ENCODE assay signal across 8 mouse cellular contexts in genomic region chr10:4389461-4390112, GRCm38 (mm10). TPM values are rescaled to one million over a fixed set of nuclear protein-coding genes. Genes with fewer than 3 reads are reported as not detected.
DNase-seq lines count a peak whose midpoint lies in the region; ATAC-seq and TF ChIP-seq lines count a peak whose summit lies in the region.
"Had no signal": no experiment of that assay in that cellular context is flagged by ENCODE, and none has a peak within 500 bp of the region (broad histone marks: within the 10 kb centered on the region; RNA-seq: fewer than 3 reads in every experiment).

No protein-coding gene starts in this region.

- H3K9ac ChIP-seq in stomach, embryonic 14.5 days (replicated peaks; ENCODE audit: low read depth, low read length) = 0 out of 2 replicates have a peak overlapping the region, but pooled peaks have one; percentile 98

- peaks cover 30% of the 10 kb centered on the region for H3K36me3 ChIP-seq in limb, embryonic 10.5 days
- H3K36me3 ChIP-seq in stomach, embryonic 14.5 days (ENCODE audit: control insufficient read depth, insufficient read depth, low read length) = no peaks in the 10 kb centered on the region; the same call in 1 of the 2 replicates

- TF ChIP-seq CTCF in lung, adult 2 months (IDR thresholded peaks at IDR 0.05; ENCODE audit: insufficient read depth, low read length) = no peak
- TF ChIP-seq CTCF in embryonic fibroblast, embryonic 13.5 days (IDR thresholded peaks at IDR 0.05; ENCODE audit: borderline replicate concordance, insufficient read depth, low read length) = no peak

- peak overlapping the region; percentile 81 for H3K4me2 ChIP-seq in stomach, embryonic 14.5 days (replicated peaks; ENCODE audit: low read depth, low read length)

- no peaks in the 10 kb centered on the region for H3K9me3 ChIP-seq in limb, embryonic 10.5 days (replicated peaks)
- H3K9me3 ChIP-seq in stomach, embryonic 14.5 days (ENCODE audit: control insufficient read depth, low read depth, low read length) = no peaks in the 10 kb centered on the region

- no peak for ATAC-seq in stomach, embryonic 14.5 days (ENCODE audit: insufficient number of reproducible peaks, insufficient read depth, low FRiP score, low read depth)

- peaks cover 22% of the 10 kb centered on the region for H3K4me1 ChIP-seq in lung, adult 2 months (ENCODE audit: control insufficient read depth, insufficient read depth, low read length)
- peaks cover 7% of the 10 kb centered on the region for H3K4me1 ChIP-seq in embryonic fibroblast, embryonic 13.5 days (ENCODE audit: control insufficient read depth, insufficient read depth, low read length)
- peaks cover 31% of the 10 kb centered on the region for H3K4me1 ChIP-seq in limb, embryonic 10.5 days
- peaks cover 26% of the 10 kb centered on the region for H3K4me1 ChIP-seq in stomach, embryonic 14.5 days (ENCODE audit: control insufficient read depth, insufficient read depth, low read length)

- H3K27ac ChIP-seq in embryonic fibroblast, embryonic 13.5 days (ENCODE audit: insufficient read depth, low read length) = 0 out of 2 replicates have a peak overlapping the region, but pooled peaks have one; percentile 4
- no peak overlapping the region for H3K27ac ChIP-seq in limb, embryonic 10.5 days
- no peak overlapping the region for H3K27ac ChIP-seq in stomach, embryonic 14.5 days (ENCODE audit: low read length)

- H3K4me3 ChIP-seq in lung, adult 2 months (replicated peaks; ENCODE audit: extremely low read depth, low read depth, low read length) = peak overlapping the region; percentile 9
- H3K4me3 ChIP-seq in embryonic fibroblast, embryonic 13.5 days (ENCODE audit: insufficient read depth, low read length) = peak overlapping the region; percentile 83
- H3K4me3 ChIP-seq in limb, embryonic 10.5 days = peak overlapping the region; percentile 94
- H3K4me3 ChIP-seq in stomach, embryonic 14.5 days (ENCODE audit: low read depth, low read length) = peak overlapping the region; percentile 95

- no peak for TF ChIP-seq POLR2A in lung, adult 2 months (IDR thresholded peaks at IDR 0.05; ENCODE audit: borderline replicate concordance, extremely low read depth, low read depth, low read length)
- no peak for TF ChIP-seq POLR2A in embryonic fibroblast, embryonic 13.5 days (IDR thresholded peaks at IDR 0.05; ENCODE audit: low read depth, low read length)

- H3K27me3 ChIP-seq in limb, embryonic 10.5 days (ENCODE audit: low read depth, poor library complexity, severe bottlenecking) = no peaks in the 10 kb centered on the region
- no peaks in the 10 kb centered on the region for H3K27me3 ChIP-seq in stomach, embryonic 14.5 days (ENCODE audit: control insufficient read depth, insufficient read depth, low read length)

- no peak for DNase-seq in lung, adult 2 months
- DNase-seq in lung, postnatal 4 days = no peak
- DNase-seq in limb, embryonic 10.5 days (ENCODE audit: low spot score) = no peak
- DNase-seq in cerebellum, postnatal 10 days = no peak
- DNase-seq in layer of hippocampus, adult 18-20 months (ENCODE audit: low spot score in 2 of 2) = no peak
- DNase-seq: kidney, adult 11 months had no signal

- WGBS in lung, adult 2 months = 30% methylated on average over 5 of the region's 5 CpGs
- WGBS in limb, embryonic 10.5 days = 83% methylated on average over 5 of the region's 5 CpGs
- 45% methylated on average over 5 of the region's 5 CpGs for WGBS in stomach, embryonic 14.5 days

RNA-seq across cellular contexts. Expression of gene Zbtb2, which starts 1.7 kb away (rescaled TPM):
- 8.8 and 9.9 TPM in 2 replicates for polyA plus RNA-seq in lung, adult 2 months (2012; rRNA removed)
- polyA plus RNA-seq in embryonic fibroblast, embryonic 13.5 days (2011; ENCODE audit: insufficient read length, low read depth, missing spikeins) = 7.1 and 10.6 TPM in 2 replicates
- 21.5 and 23.1 TPM in 2 replicates for polyA plus RNA-seq in limb, embryonic 10.5 days (2016; fragmentation: Nextera tagmentation; extraction: Ambion mirVana)
- polyA plus RNA-seq in stomach, embryonic 14.5 days (2014; fragmentation: Nextera tagmentation; extraction: Ambion mirVana) = 14.5 and 15.6 TPM in 2 replicates
- total RNA-seq in layer of hippocampus, adult 18-20 months (2021) = 10 to 100 TPM; 15.0 to 15.3 TPM

RNA-seq across cellular contexts. Expression of gene Rmnd1, which starts 42.6 kb away (rescaled TPM):
- polyA plus RNA-seq in lung, adult 2 months (2012; rRNA removed) = 11.1 and 16.5 TPM in 2 replicates
- 44.9 and 47.1 TPM in 2 replicates for polyA plus RNA-seq in embryonic fibroblast, embryonic 13.5 days (2011; ENCODE audit: insufficient read length, low read depth, missing spikeins)
- polyA plus RNA-seq in limb, embryonic 10.5 days (2016; fragmentation: Nextera tagmentation; extraction: Ambion mirVana) = 49.2 and 55.1 TPM in 2 replicates
- 53.4 and 55.1 TPM in 2 replicates for polyA plus RNA-seq in stomach, embryonic 14.5 days (2014; fragmentation: Nextera tagmentation; extraction: Ambion mirVana)
- total RNA-seq in layer of hippocampus, adult 18-20 months (2021) = 10 to 100 TPM; 28.3 to 37.2 TPM

RNA-seq across cellular contexts. Expression of gene Armt1, which starts 42.7 kb away (rescaled TPM):
- polyA plus RNA-seq in lung, adult 2 months (2012; rRNA removed) = 4.3 and 7.2 TPM in 2 replicates
- polyA plus RNA-seq in embryonic fibroblast, embryonic 13.5 days (2011; ENCODE audit: insufficient read length, low read depth, missing spikeins) = 18.9 and 21.1 TPM in 2 replicates
- 30.7 and 33.6 TPM in 2 replicates for polyA plus RNA-seq in limb, embryonic 10.5 days (2016; fragmentation: Nextera tagmentation; extraction: Ambion mirVana)
- 16.6 and 18.5 TPM in 2 replicates for polyA plus RNA-seq in stomach, embryonic 14.5 days (2014; fragmentation: Nextera tagmentation; extraction: Ambion mirVana)
- 10 to 100 TPM; 25.2 to 25.6 TPM for total RNA-seq in layer of hippocampus, adult 18-20 months (2021)

Comparison
In these comparisons a context has a peak if more than half of its experiments do, and no peak if none do; other contexts are left out.
1. H3K4me3 ChIP-seq: peak in every context shown above with its lines; median percentile 95 in stomach, embryonic 14.5 days; 94 in limb, embryonic 10.5 days; 83 in embryonic fibroblast, embryonic 13.5 days; 9 in lung, adult 2 months.